Mouse (Mus musculus): ENCODE measurements around the gene Kcp. TPM values are rescaled to one million over a fixed set of nuclear protein-coding genes. Genes with fewer than 3 reads are reported as not detected.

The Kcp gene
- total and polyA plus RNA-seq, 3 experiments = 0.51 to 0.64 TPM; not detected in 1

DNA sequence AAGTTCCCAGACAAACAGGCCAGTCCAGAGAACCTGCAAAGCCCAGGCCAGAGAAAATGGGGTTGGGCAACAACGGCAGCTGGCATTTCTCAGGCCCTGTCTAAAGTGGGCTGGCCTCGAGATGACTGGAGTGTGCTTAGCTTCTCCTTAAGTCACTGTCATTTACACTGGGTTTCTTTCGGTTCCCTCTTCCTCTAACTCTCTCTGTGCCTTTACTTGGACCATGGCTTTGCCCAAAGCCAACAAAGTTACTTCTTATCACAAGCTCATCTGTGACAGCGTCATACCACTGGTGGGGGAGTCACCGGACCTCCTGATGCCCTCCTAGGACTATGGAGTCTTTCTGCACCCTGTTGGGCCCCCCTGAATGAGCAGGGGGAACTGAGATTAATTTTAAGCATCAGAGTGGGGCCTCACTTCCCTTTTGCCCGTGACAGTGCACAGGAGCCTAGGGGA lies 16.3 kb upstream of the Kcp start (continued):
- TF ChIP-seq JUN (IDR thresholded peaks at IDR 0.05; ENCODE audit: insufficient read depth, low read depth, low read length) = no peak
- no peak for TF ChIP-seq ZKSCAN1 (IDR thresholded peaks at IDR 0.05; ENCODE audit: borderline replicate concordance, low read depth, low read length)
- TF ChIP-seq TCF12 (IDR thresholded peaks at IDR 0.05; ENCODE audit: low read depth, low read length) = no peak; the same call in 1 of the 2 replicates
- TF ChIP-seq UBTF (IDR thresholded peaks at IDR 0.05; ENCODE audit: low read depth, low read length) = no peak; the same call in 1 of the 2 replicates
- TF ChIP-seq MAX (IDR thresholded peaks at IDR 0.05; ENCODE audit: low read length) = peak; percentile 76
- TF ChIP-seq USF2 (conservative IDR thresholded peaks at IDR 0.05; ENCODE audit: low read depth, low read length) = no peak
- 0 out of 2 replicates have a peak, but pooled peaks have one; percentile 51 for TF ChIP-seq TBP (conservative IDR thresholded peaks at IDR 0.05; ENCODE audit: low read depth, low read length)
- TF ChIP-seq EP300 (IDR thresholded peaks at IDR 0.05; ENCODE audit: low read length) = peak; percentile 89
- TF ChIP-seq RAD21 (IDR thresholded peaks at IDR 0.05; ENCODE audit: low read depth, low read length) = no peak
- TF ChIP-seq CHD1 (IDR thresholded peaks at IDR 0.05; ENCODE audit: low read depth, low read length) = 0 out of 2 replicates have a peak, but pooled peaks have one; percentile 63
- 0 out of 2 replicates have a peak, but pooled peaks have one; percentile 18 for TF ChIP-seq HCFC1 (IDR thresholded peaks at IDR 0.05; ENCODE audit: low read depth, low read length)

GRCm38 (mm10) chr6:29523301-29524033 lies 15.7 kb upstream of the Kcp start:
- in situ Hi-C loops (cut with MboI; ENCODE audit: low pct_ligation_motif_present, low pct_unique_long_range_greater_than_20kb, low sequenced_read_pairs) = no loop called here
- Histone ChIP-seq H3K4me1 (ENCODE audit: control insufficient read depth in 1 of 2, insufficient read depth in 2 of 2) (peaks cover 13 to 39% of the 10 kb centered on the region in 2 experiments), H3K27ac (ENCODE audit: insufficient read depth, low read depth) (peak overlapping the region; percentile 82), H3K27me3 (replicated peaks) (no peaks in the 10 kb centered on the region), H3K9me3 (replicated peaks; ENCODE audit: low read length) (peaks cover 9% of the 10 kb centered on the region), H3K9ac (ENCODE audit: insufficient read depth, low read depth) (peak overlapping the region; percentile 12; the same call in 1 of the 2 replicates), H3K36me3 (replicated peaks in 1 of 2; ENCODE audit: control insufficient read depth in 1 of 2, insufficient read depth in 1 of 2, low read length in 1 of 2) (no peaks in the 10 kb centered on the region), H3K79me2 (replicated peaks; ENCODE audit: control insufficient read depth, extremely low read depth, insufficient read depth, poor library complexity, severe bottlenecking) (peaks cover 9% of the 10 kb centered on the region), H3K4me3 (replicated peaks in 1 of 3; ENCODE audit: low read depth in 2 of 3, low read length in 2 of 3, poor library complexity in 1 of 3) (peak overlapping the region in 1 of 3 experiments; percentile 12), H3K4me2 (ENCODE audit: insufficient read depth, low read depth, poor library complexity, severe bottlenecking) (peak overlapping the region; percentile 18)
- TF ChIP-seq POLR2A (IDR thresholded peaks at IDR 0.05; ENCODE audit: low read depth, low read length) (no peak), RAD21 (IDR thresholded peaks at IDR 0.05; ENCODE audit: low read depth, low read length) (no peak), MAX (IDR thresholded peaks at IDR 0.05; ENCODE audit: low read length) (peak; percentile 28; the same call in 1 of the 2 replicates), USF2 (conservative IDR thresholded peaks at IDR 0.05; ENCODE audit: low read depth, low read length) (0 out of 2 replicates have a peak, but pooled peaks have one; percentile 17), TCF12 (IDR thresholded peaks at IDR 0.05; ENCODE audit: low read depth, low read length) (no peak), JUND (conservative IDR thresholded peaks at IDR 0.05; ENCODE audit: low read depth, low read length) (no peak), GABPA (IDR thresholded peaks at IDR 0.05; ENCODE audit: insufficient replicate concordance, low read depth, low read length) (no peak), CHD1 (IDR thresholded peaks at IDR 0.05; ENCODE audit: low read depth, low read length) (peak; percentile 91), ETS1 (conservative IDR thresholded peaks at IDR 0.05; ENCODE audit: low read depth, low read length) (no peak), KAT2A (IDR thresholded peaks at IDR 0.05; ENCODE audit: insufficient replicate concordance, low read length) (0 out of 2 replicates have a peak, but pooled peaks have one; percentile 25), IRF4 (IDR thresholded peaks at IDR 0.05; ENCODE audit: low read depth, low read length) (peak; percentile 63; the same call in 1 of the 2 replicates), ZMIZ1 (IDR thresholded peaks at IDR 0.05; ENCODE audit: low read depth, low read length) (no peak), JUN (IDR thresholded peaks at IDR 0.05; ENCODE audit: insufficient read depth, low read depth, low read length) (no peak), MAFK (IDR thresholded peaks at IDR 0.05; ENCODE audit: insufficient replicate concordance, low read length) (0 out of 2 replicates have a peak, but pooled peaks have one; percentile 40), ZNF384 (IDR thresholded peaks at IDR 0.05; ENCODE audit: low read depth, low read length) (no peak), SIN3A (IDR thresholded peaks at IDR 0.05; ENCODE audit: low read length) (no peak), USF1 (IDR thresholded peaks at IDR 0.05; ENCODE audit: low read depth, low read length) (peak; percentile 56), MEF2A (IDR thresholded peaks at IDR 0.05; ENCODE audit: borderline replicate concordance, low read depth, low read length) (peak; percentile 23; the same call in 1 of the 2 replicates), HCFC1 (IDR thresholded peaks at IDR 0.05; ENCODE audit: low read depth, low read length) (no peak), ELF1 (IDR thresholded peaks at IDR 0.05; ENCODE audit: low read depth, low read length) (no peak), E2F4 (IDR thresholded peaks at IDR 0.05; ENCODE audit: insufficient replicate concordance, low read depth, low read length) (no peak), ZC3H11A (IDR thresholded peaks at IDR 0.05; ENCODE audit: low read depth, low read length) (no peak), EP300 (IDR thresholded peaks at IDR 0.05; ENCODE audit: low read length) (peak; percentile 55; the same call in 1 of the 2 replicates), BHLHE40 (IDR thresholded peaks at IDR 0.05; ENCODE audit: low read depth, low read length) (no peak)
- dilution Hi-C loops (cut with MboI; ENCODE audit: extremely low pct_ligation_motif_present, extremely low pct_unique_long_range_greater_than_20kb, low sequenced_read_pairs) = no loop called here
- DNase-seq (ENCODE audit: extremely low read depth) = no peak

Measured in CH12.LX (cell line).